Mouse (Mus musculus): ENCODE measurements around the gene Mctp1. TPM values are rescaled to one million over a fixed set of nuclear protein-coding genes. Genes with fewer than 3 reads are reported as not detected.
"Not testable (repeated sequence)": the region's sequence is repeated elsewhere in the genome, so short reads cannot be mapped to it uniquely, and the experiment has no call there.

Gene Mctp1
- polyA plus RNA-seq, 1 experiment, result 0.54 TPM

GRCm38 (mm10) chr13:76447528-76447927 is 63.2 kb downstream of the Mctp1 start:
- Histone ChIP-seq H3K4me3 (ENCODE audit: insufficient read depth, low read length) (no peak overlapping the region), H3K4me1 (ENCODE audit: control insufficient read depth, insufficient read depth, low read length) (peaks cover 2% of the 10 kb centered on the region; the same call in 1 of the 2 replicates), H3K27ac (ENCODE audit: insufficient read depth, low read length) (no peak overlapping the region)
- TF ChIP-seq CTCF (IDR thresholded peaks at IDR 0.05; ENCODE audit: borderline replicate concordance, insufficient read depth, low read length), result no peak
- no peak for TF ChIP-seq POLR2A (IDR thresholded peaks at IDR 0.05; ENCODE audit: low read depth, low read length)

- not testable (repeated sequence) for H3K4me1 ChIP-seq (ENCODE audit: control insufficient read depth, insufficient read depth, low read length); H3K27ac ChIP-seq (ENCODE audit: insufficient read depth, low read length); H3K4me3 ChIP-seq (ENCODE audit: insufficient read depth, low read length)
These were observed 67.2 kb downstream of the Mctp1 start for GRCm38 (mm10) chr13:76451526-76451925.

- H3K4me3 ChIP-seq (ENCODE audit: insufficient read depth, low read length), result no peak overlapping the region
- no peak overlapping the region for H3K27ac ChIP-seq (ENCODE audit: insufficient read depth, low read length)
- peaks cover 2% of the 10 kb centered on the region; the same call in 1 of the 2 replicates for H3K4me1 ChIP-seq (ENCODE audit: control insufficient read depth, insufficient read depth, low read length)
- no peak for TF ChIP-seq CTCF (IDR thresholded peaks at IDR 0.05; ENCODE audit: borderline replicate concordance, insufficient read depth, low read length)
- TF ChIP-seq POLR2A (IDR thresholded peaks at IDR 0.05; ENCODE audit: low read depth, low read length), result no peak
These were observed 97.3 kb downstream of the Mctp1 start for GRCm38 (mm10) chr13:76481601-76482000.

DNA sequence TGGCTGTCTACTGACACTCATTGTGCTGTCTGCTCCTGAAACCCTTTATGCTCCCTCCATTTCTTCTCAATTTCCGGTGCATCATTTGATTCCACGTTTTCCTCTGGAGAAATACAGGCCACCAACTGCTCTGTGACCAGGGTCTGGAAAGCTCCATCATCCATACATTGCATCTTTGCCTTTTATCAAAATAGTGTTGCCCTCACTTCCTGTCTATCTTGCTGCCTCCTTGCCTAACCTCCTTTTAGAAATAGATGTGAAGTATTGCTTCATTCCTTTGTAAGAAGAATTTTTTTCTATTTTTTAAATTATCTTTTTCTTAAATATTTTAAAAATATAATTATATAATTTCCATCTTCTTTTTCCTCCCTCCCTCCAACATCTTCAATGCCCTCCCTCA is 98.7 kb downstream of the Mctp1 start:
- no peak overlapping the region for H3K4me3 ChIP-seq (ENCODE audit: insufficient read depth, low read length)
- no peak for TF ChIP-seq CTCF (IDR thresholded peaks at IDR 0.05; ENCODE audit: borderline replicate concordance, insufficient read depth, low read length)
- no peak for TF ChIP-seq POLR2A (IDR thresholded peaks at IDR 0.05; ENCODE audit: low read depth, low read length)
- H3K27ac ChIP-seq (ENCODE audit: insufficient read depth, low read length), result no peak overlapping the region
- peaks cover 2% of the 10 kb centered on the region; the same call in 1 of the 2 replicates for H3K4me1 ChIP-seq (ENCODE audit: control insufficient read depth, insufficient read depth, low read length)

DNA sequence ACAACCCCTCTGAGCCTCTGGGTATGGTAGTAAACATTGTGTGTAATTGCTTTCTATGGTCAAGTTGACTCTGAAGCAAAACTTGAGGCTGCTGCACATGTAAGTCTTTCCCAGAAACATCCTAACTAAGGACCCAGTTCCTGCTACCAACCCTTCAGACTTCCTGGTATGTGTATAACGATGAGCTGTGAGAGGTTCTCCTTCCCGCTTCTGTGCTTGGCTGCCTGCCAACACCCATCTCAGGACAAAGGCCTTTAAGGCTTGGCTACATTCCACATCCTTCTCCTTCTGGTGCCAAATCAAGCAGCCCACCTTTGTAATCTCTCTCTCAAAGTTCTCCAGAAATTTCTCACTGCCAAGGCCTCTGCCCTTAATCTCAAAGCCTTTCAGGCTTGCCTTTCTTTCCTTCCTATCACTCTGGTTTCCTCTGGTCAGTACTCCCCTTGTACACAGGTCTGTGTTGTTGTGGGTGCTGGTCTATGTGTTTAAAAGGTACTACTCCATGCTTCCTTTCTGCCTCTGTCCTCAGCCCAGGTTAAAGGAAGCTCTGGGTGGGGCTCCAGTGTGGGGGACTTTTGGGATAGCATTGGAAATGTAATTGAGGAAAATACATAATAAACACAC is 99.9 kb downstream of the Mctp1 start:
- TF ChIP-seq POLR2A (IDR thresholded peaks at IDR 0.05; ENCODE audit: low read depth, low read length) (no peak), CTCF (IDR thresholded peaks at IDR 0.05; ENCODE audit: borderline replicate concordance, insufficient read depth, low read length) (no peak)
- H3K27ac ChIP-seq (ENCODE audit: insufficient read depth, low read length), result no peak overlapping the region

GRCm38 (mm10) chr13:76515896-76516295 is 131.6 kb downstream of the Mctp1 start:
- Histone ChIP-seq H3K27ac (ENCODE audit: insufficient read depth, low read length) (no peak overlapping the region), H3K4me1 (ENCODE audit: control insufficient read depth, insufficient read depth, low read length) (no peaks in the 10 kb centered on the region; the same call in 1 of the 2 replicates), H3K4me3 (ENCODE audit: insufficient read depth, low read length) (no peak overlapping the region)
- no peak for TF ChIP-seq CTCF (IDR thresholded peaks at IDR 0.05; ENCODE audit: borderline replicate concordance, insufficient read depth, low read length)
- TF ChIP-seq POLR2A (IDR thresholded peaks at IDR 0.05; ENCODE audit: low read depth, low read length), result no peak

More for the DNA sequence above, 99.9 kb downstream of the Mctp1 start:
- Histone ChIP-seq H3K4me1 (ENCODE audit: control insufficient read depth, insufficient read depth, low read length) (peaks cover 2% of the 10 kb centered on the region; the same call in 1 of the 2 replicates), H3K4me3 (ENCODE audit: insufficient read depth, low read length) (no peak overlapping the region)

DNA sequence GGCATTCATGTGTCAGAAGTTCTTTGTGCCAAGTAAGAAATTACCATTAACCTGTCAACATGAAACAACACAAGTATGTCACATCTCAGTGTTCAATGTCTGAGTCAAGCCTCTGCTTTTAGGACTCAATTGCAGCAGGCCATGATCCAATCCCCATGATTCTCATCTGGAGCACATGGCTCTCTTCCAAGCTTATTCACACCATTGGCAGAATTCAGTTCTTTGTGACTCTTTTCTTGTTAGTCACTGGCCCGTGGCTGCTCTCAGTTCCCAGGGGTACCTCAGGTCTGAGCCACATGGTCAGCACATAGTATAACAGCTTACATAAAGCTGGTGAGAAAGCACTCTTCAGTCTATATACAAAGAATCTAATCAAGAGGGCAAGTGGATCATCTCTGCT is 138.8 kb downstream of the Mctp1 start:
- TF ChIP-seq CTCF (IDR thresholded peaks at IDR 0.05; ENCODE audit: borderline replicate concordance, insufficient read depth, low read length), result no peak
- TF ChIP-seq POLR2A (IDR thresholded peaks at IDR 0.05; ENCODE audit: low read depth, low read length), result no peak
- Histone ChIP-seq H3K27ac (ENCODE audit: insufficient read depth, low read length) (no peak overlapping the region), H3K4me3 (ENCODE audit: insufficient read depth, low read length) (no peak overlapping the region), H3K4me1 (ENCODE audit: control insufficient read depth, insufficient read depth, low read length) (no peaks in the 10 kb centered on the region)

GRCm38 (mm10) chr13:76527326-76527725 is 143.0 kb downstream of the Mctp1 start:
- H3K27ac ChIP-seq (ENCODE audit: insufficient read depth, low read length), result no peak overlapping the region
- H3K4me3 ChIP-seq (ENCODE audit: insufficient read depth, low read length), result no peak overlapping the region
- no peaks in the 10 kb centered on the region for H3K4me1 ChIP-seq (ENCODE audit: control insufficient read depth, insufficient read depth, low read length)
- no peak for TF ChIP-seq POLR2A (IDR thresholded peaks at IDR 0.05; ENCODE audit: low read depth, low read length)
- no peak for TF ChIP-seq CTCF (IDR thresholded peaks at IDR 0.05; ENCODE audit: borderline replicate concordance, insufficient read depth, low read length)

- Histone ChIP-seq H3K27ac (ENCODE audit: insufficient read depth, low read length) (no peak overlapping the region), H3K4me3 (ENCODE audit: insufficient read depth, low read length) (no peak overlapping the region), H3K4me1 (ENCODE audit: control insufficient read depth, insufficient read depth, low read length) (no peaks in the 10 kb centered on the region)
- TF ChIP-seq POLR2A (IDR thresholded peaks at IDR 0.05; ENCODE audit: low read depth, low read length) (no peak), CTCF (IDR thresholded peaks at IDR 0.05; ENCODE audit: borderline replicate concordance, insufficient read depth, low read length) (no peak)
These were observed 143.4 kb downstream of the Mctp1 start for GRCm38 (mm10) chr13:76527751-76528150.

DNA sequence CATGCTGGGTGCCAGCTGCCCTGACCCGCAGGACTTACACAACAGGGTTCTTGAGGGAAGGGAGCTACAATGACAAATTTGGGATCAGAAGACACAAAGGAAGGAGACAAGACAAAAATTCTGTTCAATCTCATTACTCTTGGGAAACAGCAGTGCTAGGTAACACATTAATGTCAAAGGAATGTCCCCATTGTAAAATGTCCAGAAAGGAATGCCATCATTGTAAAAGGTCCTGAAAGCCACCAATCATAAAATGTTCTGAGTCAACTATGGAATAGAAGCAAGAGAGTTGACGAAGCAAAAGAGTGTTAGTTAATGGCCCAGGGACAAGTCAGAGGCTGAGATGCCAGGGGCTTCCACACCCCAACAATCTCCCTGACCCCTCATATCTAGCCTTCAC is 145.6 kb downstream of the Mctp1 start:
- TF ChIP-seq POLR2A (IDR thresholded peaks at IDR 0.05; ENCODE audit: low read depth, low read length), result no peak
- no peak for TF ChIP-seq CTCF (IDR thresholded peaks at IDR 0.05; ENCODE audit: borderline replicate concordance, insufficient read depth, low read length)
- Histone ChIP-seq H3K4me1 (ENCODE audit: control insufficient read depth, insufficient read depth, low read length) (no peaks in the 10 kb centered on the region), H3K27ac (ENCODE audit: insufficient read depth, low read length) (no peak overlapping the region), H3K4me3 (ENCODE audit: insufficient read depth, low read length) (no peak overlapping the region)
